Mouse (Mus musculus) myocyte (in vitro differentiated cells): ENCODE measurements around the gene Bcas3. TPM values are rescaled to one million over a fixed set of nuclear protein-coding genes. Genes with fewer than 3 reads are reported as not detected.

Experiments used
- H3K27me3 ChIP-seq: one replicate; pipeline ENCODE4 v1.6.1; 2011; ENCODE audit not compliant: control insufficient read depth, insufficient read depth, insufficient read length
- H3K36me3 ChIP-seq: one replicate; pipeline ENCODE4 v1.6.1; 2011; ENCODE audit not compliant: control insufficient read depth, insufficient read depth
- H3K4me2 ChIP-seq: one replicate; pipeline ENCODE4 v1.6.1; 2011; ENCODE audit warnings: low read depth, control low read depth
- H3K4me3 ChIP-seq: one replicate; pipeline ENCODE4 v1.5.1; 2011; ENCODE audit warnings: mild to moderate bottlenecking, control low read depth, moderate library complexity
- H3K79me2 ChIP-seq: one replicate; pipeline ENCODE4 v1.6.1; 2011; ENCODE audit not compliant: control insufficient read depth, insufficient read depth
- H3ac ChIP-seq: one replicate; pipeline ENCODE4 v1.6.1; 2011; ENCODE audit not compliant: control insufficient read depth, insufficient read length
- CEBPB ChIP-seq: IDR thresholded peaks from 2 replicates; pipeline ENCODE4 v1.6.1; 2011; ENCODE audit warnings: mild to moderate bottlenecking, moderate library complexity; ENCODE audit not compliant: poor library complexity, insufficient read depth, severe bottlenecking
- E2F4 ChIP-seq: IDR thresholded peaks from one replicate; pipeline ENCODE4 v1.6.1; 2011; ENCODE audit warnings: mild to moderate bottlenecking, control low read depth, moderate library complexity; ENCODE audit not compliant: insufficient read depth
- MAX ChIP-seq: IDR thresholded peaks from one replicate; pipeline ENCODE4 v1.6.1; 2011; ENCODE audit warnings: low read depth, mild to moderate bottlenecking, control low read depth
- MYOD1 ChIP-seq, 3 experiments: IDR thresholded peaks; one replicate each; pipeline ENCODE4 v1.6.1; 2011; ENCODE audit warnings: control low read depth in 2 of 3, low read depth in 2 of 3, mild to moderate bottlenecking in 2 of 3, moderate library complexity in 1 of 3; ENCODE audit not compliant: insufficient read length in 2 of 3, control insufficient read depth in 1 of 3
- MYOG ChIP-seq, 3 experiments: IDR thresholded peaks; one replicate each; pipeline ENCODE4 v1.6.1; 2011; ENCODE audit warnings: control low read depth in 2 of 3, low read depth in 2 of 3, mild to moderate bottlenecking in 2 of 3; ENCODE audit not compliant: insufficient read length in 2 of 3, control insufficient read depth in 1 of 3, insufficient read depth in 1 of 3
- POLR2A ChIP-seq: IDR thresholded peaks from one replicate; pipeline ENCODE4 v1.6.1; 2011; ENCODE audit warnings: low read depth, mild to moderate bottlenecking, control low read depth, moderate library complexity; ENCODE audit not compliant: insufficient read length
- POLR2AphosphoS2 ChIP-seq: IDR thresholded peaks from one replicate; pipeline ENCODE4 v1.6.1; 2011; ENCODE audit warnings: low read depth, control low read depth; ENCODE audit not compliant: insufficient read length
- REST ChIP-seq: IDR thresholded peaks from one replicate; pipeline ENCODE4 v1.6.1; 2011; ENCODE audit warnings: mild to moderate bottlenecking, control low read depth, moderate library complexity; ENCODE audit not compliant: insufficient read depth, insufficient read length
- SRF ChIP-seq: IDR thresholded peaks from one replicate; pipeline ENCODE4 v1.6.1; 2011; ENCODE audit warnings: low read depth; ENCODE audit not compliant: control insufficient read depth, insufficient read length
- TCF12 ChIP-seq: IDR thresholded peaks from one replicate; pipeline ENCODE4 v1.6.1; 2011; ENCODE audit warnings: mild to moderate bottlenecking, control low read depth; ENCODE audit not compliant: poor library complexity, insufficient read depth, severe bottlenecking
- TCF3 ChIP-seq: IDR thresholded peaks from one replicate; pipeline ENCODE4 v1.6.1; 2011; ENCODE audit warnings: low read depth, control low read depth; ENCODE audit not compliant: insufficient read length
- USF1 ChIP-seq: IDR thresholded peaks from one replicate; pipeline ENCODE4 v1.6.1; 2011; ENCODE audit warnings: low read depth, mild to moderate bottlenecking, control low read depth, moderate library complexity
- polyA plus RNA-seq: library from polyadenylated mRNA; unstranded; fragments of >200 nt; fragmentation: generic; extraction: Trizol; gene quantifications from one replicate; pipeline ENCODE4 v1.2.1, GENCODE M21; 2012; ENCODE audit warnings: missing spikeins

Gene Bcas3
- polyA plus RNA-seq, 1 experiment = 30.1 TPM

GRCm38 (mm10) chr11:85520236-85520635 is 167.3 kb downstream of the Bcas3 start:
- Histone ChIP-seq H3K27me3 (no peaks in the 10 kb centered on the region), H3K4me3 (no peak overlapping the region), H3K79me2 (no peaks in the 10 kb centered on the region), H3K4me2 (no peak overlapping the region), H3ac (no peak overlapping the region), H3K36me3 (no peaks in the 10 kb centered on the region)
- TF ChIP-seq MYOD1 (IDR thresholded peaks at IDR 0.05; ENCODE audit: control insufficient read depth in 1 of 3, insufficient read length in 2 of 3, low read depth in 2 of 3) (no peak), MYOG (IDR thresholded peaks at IDR 0.05; ENCODE audit: control insufficient read depth in 1 of 3, insufficient read depth in 1 of 3, insufficient read length in 2 of 3, low read depth in 2 of 3) (no peak), E2F4 (no peak), POLR2AphosphoS2 (no peak), TCF3 (no peak), REST (no peak), SRF (no peak), POLR2A (no peak), USF1 (no peak), CEBPB (no peak), MAX (no peak), TCF12 (no peak)

GRCm38 (mm10) chr11:85520996-85521395 is 168.0 kb downstream of the Bcas3 start:
- no peak overlapping the region for H3K4me2 ChIP-seq
- TF ChIP-seq REST = no peak
- no peak for TF ChIP-seq TCF12
- TF ChIP-seq CEBPB = no peak
- no peak for TF ChIP-seq POLR2AphosphoS2
- TF ChIP-seq TCF3 = no peak
- no peak for TF ChIP-seq MYOD1 (IDR thresholded peaks at IDR 0.05; ENCODE audit: control insufficient read depth in 1 of 3, insufficient read length in 2 of 3, low read depth in 2 of 3)
- H3K79me2 ChIP-seq = no peaks in the 10 kb centered on the region
- H3K27me3 ChIP-seq = no peaks in the 10 kb centered on the region
- no peak overlapping the region for H3ac ChIP-seq
- no peaks in the 10 kb centered on the region for H3K36me3 ChIP-seq
- H3K4me3 ChIP-seq = no peak overlapping the region

DNA sequence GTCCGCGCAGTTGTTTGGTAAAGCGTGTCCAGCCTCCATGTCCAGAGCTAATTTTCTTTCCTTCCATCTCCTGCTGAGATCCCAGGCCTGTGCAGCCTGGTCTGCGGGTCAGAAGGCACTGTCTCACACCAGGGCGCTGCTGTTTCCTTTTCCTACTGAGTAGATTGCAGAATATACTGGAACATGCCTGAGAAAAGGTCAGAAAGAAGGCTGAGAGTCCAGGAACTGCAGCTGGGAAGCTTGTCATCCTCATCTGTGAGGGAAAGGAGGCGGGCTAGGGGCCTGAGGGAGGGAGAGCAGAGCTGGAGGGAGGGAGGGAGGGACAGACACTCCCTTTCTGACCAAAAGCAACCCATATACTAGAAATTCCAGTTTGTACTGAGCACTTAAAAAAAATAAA is 170.7 kb downstream of the Bcas3 start:
- no peak overlapping the region for H3K4me3 ChIP-seq

DNA sequence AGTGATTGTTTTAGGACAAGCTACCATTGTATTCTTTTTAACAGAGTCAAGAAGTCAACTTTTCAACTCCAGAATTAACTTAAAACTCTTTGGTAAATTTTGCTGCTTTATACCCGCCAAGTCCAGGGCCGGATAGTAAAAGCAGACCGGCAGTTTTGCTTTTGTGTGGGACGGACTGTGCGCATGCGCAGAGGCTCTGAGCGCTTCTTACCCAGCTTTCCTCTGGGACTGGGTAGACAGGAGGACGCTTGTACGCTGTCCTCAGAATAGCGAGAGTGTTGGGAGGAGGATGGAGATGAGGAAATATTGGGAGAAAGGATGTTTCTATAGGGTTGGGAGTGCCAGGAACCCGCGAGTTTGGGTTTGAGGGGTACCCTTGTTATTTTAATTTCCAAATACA is 171.2 kb downstream of the Bcas3 start:
- TF ChIP-seq TCF12 (no peak), POLR2AphosphoS2 (no peak)
- H3K36me3 ChIP-seq = no peaks in the 10 kb centered on the region
- no peaks in the 10 kb centered on the region for H3K27me3 ChIP-seq
- no peak overlapping the region for H3K4me2 ChIP-seq
- no peak overlapping the region for H3ac ChIP-seq
- no peak overlapping the region for H3K4me3 ChIP-seq
- H3K79me2 ChIP-seq = no peaks in the 10 kb centered on the region

More for the DNA sequence above, 170.7 kb downstream of the Bcas3 start:
- Histone ChIP-seq H3K4me2 (no peak overlapping the region), H3K36me3 (no peaks in the 10 kb centered on the region), H3K79me2 (no peaks in the 10 kb centered on the region), H3K27me3 (no peaks in the 10 kb centered on the region), H3ac (no peak overlapping the region)
- no peak for TF ChIP-seq MYOD1 (IDR thresholded peaks at IDR 0.05; ENCODE audit: control insufficient read depth in 1 of 3, insufficient read length in 2 of 3, low read depth in 2 of 3)
- no peak for TF ChIP-seq CEBPB
- no peak for TF ChIP-seq E2F4
- TF ChIP-seq POLR2A = no peak
- TF ChIP-seq MAX = no peak
- no peak for TF ChIP-seq TCF12
- TF ChIP-seq TCF3 = no peak
- TF ChIP-seq USF1 = no peak
- no peak for TF ChIP-seq REST
- no peak for TF ChIP-seq POLR2AphosphoS2
- TF ChIP-seq SRF = no peak
- TF ChIP-seq MYOG (IDR thresholded peaks at IDR 0.05; ENCODE audit: control insufficient read depth in 1 of 3, insufficient read depth in 1 of 3, insufficient read length in 2 of 3, low read depth in 2 of 3) = no peak

- Histone ChIP-seq H3K36me3 (no peaks in the 10 kb centered on the region), H3K27me3 (no peaks in the 10 kb centered on the region), H3K4me3 (no peak overlapping the region), H3K4me2 (no peak overlapping the region), H3K79me2 (no peaks in the 10 kb centered on the region), H3ac (no peak overlapping the region)
- TF ChIP-seq CEBPB (no peak), POLR2A (no peak), POLR2AphosphoS2 (no peak), USF1 (no peak), TCF3 (no peak), SRF (no peak), E2F4 (no peak), MAX (no peak), REST (no peak), MYOG (IDR thresholded peaks at IDR 0.05; ENCODE audit: control insufficient read depth in 1 of 3, insufficient read depth in 1 of 3, insufficient read length in 2 of 3, low read depth in 2 of 3) (no peak), TCF12 (no peak), MYOD1 (IDR thresholded peaks at IDR 0.05; ENCODE audit: control insufficient read depth in 1 of 3, insufficient read length in 2 of 3, low read depth in 2 of 3) (no peak)
Observed at GRCm38 (mm10) chr11:85524841-85525500, 172.0 kb downstream of the Bcas3 start.
